Mouse (Mus musculus) liver, embryonic 12.5 days (tissue): ENCODE data around the gene Itch. TPM values are rescaled to one million over a fixed set of nuclear protein-coding genes. Genes with fewer than 3 reads are reported as not detected.

ENCODE experiments used
- ATAC-seq: fragments of 200-750 bp; cut with Nextera tagmentation; 2 replicates; pipeline ENCODE4 v1.8.0; 2017; ENCODE audit warnings: moderate number of reproducible peaks, mild to moderate bottlenecking, moderate library complexity
- H3K27ac ChIP-seq: fragments of 300-500 bp; sonication (generic); 2 replicates; pipeline ENCODE4 v1.5.1; 2016; ENCODE audit warnings: mild to moderate bottlenecking
- H3K27me3 ChIP-seq: fragments of 300-500 bp; sonication (generic); replicated peaks from 2 replicates; pipeline ENCODE4 v1.6.1; 2016; ENCODE audit warnings: mild to moderate bottlenecking, moderate library complexity
- H3K36me3 ChIP-seq: fragments of 300-500 bp; sonication (generic); 2 replicates; pipeline ENCODE4 v1.6.1; 2016; ENCODE audit warnings: mild to moderate bottlenecking, moderate library complexity
- H3K4me1 ChIP-seq: fragments of 300-500 bp; sonication (generic); 2 replicates; pipeline ENCODE4 v1.6.1; 2016
- H3K4me2 ChIP-seq: fragments of 300-500 bp; sonication (generic); 2 replicates; pipeline ENCODE4 v1.6.1; 2016; ENCODE audit warnings: mild to moderate bottlenecking, moderate library complexity
- H3K4me3 ChIP-seq: fragments of 300-500 bp; sonication (generic); 2 replicates; pipeline ENCODE4 v1.5.1; 2016; ENCODE audit warnings: mild to moderate bottlenecking, moderate library complexity
- H3K9ac ChIP-seq: fragments of 300-500 bp; sonication (generic); 2 replicates; pipeline ENCODE4 v1.6.1; 2016; ENCODE audit warnings: mild to moderate bottlenecking, moderate library complexity
- H3K9me3 ChIP-seq: fragments of 300-500 bp; sonication (generic); replicated peaks from 2 replicates; pipeline ENCODE4 v1.6.1; 2016; ENCODE audit warnings: mild to moderate bottlenecking, moderate library complexity
- WGBS: fragments of 180-500 bp; shearing (Covaris S2); methylation state at CpG from one replicate; pipeline ENCODE4 v1.1.7; 2016; ENCODE audit not compliant: insufficient replicate concordance; 5-methylcytosine and 5-hydroxymethylcytosine counted together
- polyA plus RNA-seq: library from polyadenylated mRNA; unstranded; fragments of >200 nt; fragmentation: Nextera tagmentation; extraction: Ambion mirVana; gene quantifications from 2 replicates; pipeline ENCODE4 v1.2.1, GENCODE M21; 2016

Gene Itch
- polyA plus RNA-seq, 1 experiment from 2014 or later: 25.9 TPM

DNA sequence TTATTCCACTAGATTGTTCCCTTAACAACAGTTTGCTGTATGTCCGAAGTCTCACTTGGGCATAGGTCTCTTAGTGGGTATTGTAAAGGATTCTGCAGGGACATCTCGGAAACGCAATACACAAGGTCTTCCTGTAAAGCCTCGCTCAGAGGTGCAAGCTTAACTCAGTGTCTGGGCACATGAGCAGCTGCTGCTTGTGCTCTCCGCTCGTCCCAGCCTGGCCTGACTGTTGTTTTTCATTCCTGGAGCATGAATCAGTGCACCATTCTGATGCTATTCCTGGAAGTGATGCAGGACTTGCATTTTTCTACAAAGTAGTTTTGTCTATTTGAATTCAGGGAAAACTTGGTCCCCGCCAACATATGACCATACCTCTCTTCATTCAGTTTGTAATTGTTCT, 91.4 kb downstream of the Itch start:
- Histone ChIP-seq H3K4me1 (no peaks in the 10 kb centered on the region; the same call in 1 of the 2 replicates), H3K4me3 (no peak overlapping the region), H3K27me3 (no peaks in the 10 kb centered on the region), H3K36me3 (peaks cover 66% of the 10 kb centered on the region), H3K9me3 (no peaks in the 10 kb centered on the region), H3K9ac (no peak overlapping the region), H3K4me2 (no peak overlapping the region), H3K27ac (no peak overlapping the region)
- no peak for ATAC-seq
- whole genome bisulfite sequencing: 84% methylated on average over 7 of the region's 7 CpGs

DNA sequence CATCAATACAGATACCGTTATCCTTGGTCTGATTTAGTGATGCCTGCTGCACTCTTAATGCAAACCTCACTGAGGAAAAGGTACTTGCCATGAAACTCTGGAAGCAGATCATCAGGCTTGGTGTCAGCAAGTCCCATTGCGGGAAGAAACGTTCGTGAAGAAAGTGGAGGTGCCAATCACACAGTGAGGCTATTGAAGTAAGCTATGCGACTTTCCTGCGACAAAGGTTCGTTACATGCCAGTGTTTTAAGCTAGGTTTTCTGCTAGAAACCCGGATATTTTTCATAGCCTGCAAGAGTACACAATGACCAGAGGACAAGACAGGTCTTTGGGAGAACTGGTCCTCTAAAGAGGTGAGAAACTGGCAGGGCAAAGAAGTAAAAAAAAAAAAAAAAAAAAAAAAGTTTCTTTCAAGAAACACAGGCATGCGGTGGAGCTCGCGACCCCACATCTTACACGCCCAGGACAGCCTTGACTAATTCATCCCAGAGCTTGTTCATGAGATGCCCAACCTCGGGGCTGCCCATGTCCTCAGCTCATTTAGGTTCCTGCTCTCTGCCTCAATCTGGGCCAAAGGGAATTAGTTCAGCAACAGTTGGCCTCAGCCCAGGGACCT, 102.5 kb downstream of the Itch start:
- Histone ChIP-seq H3K4me1 (peaks cover 26% of the 10 kb centered on the region), H3K27ac (peak overlapping the region; percentile 80; the same call in 1 of the 2 replicates)
- peak; percentile 80 for ATAC-seq

DNA sequence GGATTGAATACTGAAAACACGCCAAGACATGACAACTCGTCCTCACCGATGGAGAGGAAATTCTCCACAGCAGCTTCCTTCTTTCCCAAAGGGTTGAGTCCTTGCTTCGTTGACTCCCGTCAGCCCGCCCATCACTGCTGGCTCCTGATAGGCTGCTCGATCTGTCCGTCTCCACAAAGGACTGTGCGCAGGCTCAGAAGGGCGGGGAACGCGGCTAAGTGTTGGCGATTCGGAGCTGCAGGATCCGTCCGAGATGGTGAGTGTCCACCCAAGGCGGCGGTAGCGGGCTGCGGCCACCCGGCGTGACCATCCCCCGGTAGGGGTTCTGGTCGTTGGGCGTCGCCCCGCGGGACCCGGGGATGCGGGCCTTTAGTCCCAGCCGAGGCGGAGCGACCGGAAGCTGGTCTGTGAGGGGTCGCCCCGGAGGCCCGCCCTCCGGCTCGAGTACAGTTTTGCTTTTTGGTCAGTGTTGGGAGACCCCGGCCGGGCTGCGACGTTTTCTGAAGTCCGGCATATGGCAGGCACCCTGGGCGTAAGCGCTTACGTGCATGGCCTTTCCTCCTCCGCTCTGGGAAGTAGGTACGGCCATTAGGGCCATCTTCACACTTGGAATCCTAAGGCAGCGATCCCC, 103.2 kb downstream of the Itch start, which contains the start of gene Dynlrb1:
TSS of gene Dynlrb1 (plus strand) at position 172 of the 631 bp plus-strand sequence.
- peaks cover 5% of the 10 kb centered on the region; the same call in 1 of the 2 replicates for H3K36me3 ChIP-seq
- under 1% methylated on average over 50 of the region's 50 CpGs for WGBS
- ATAC-seq: peak; percentile 99
- H3K4me1 ChIP-seq: peaks cover 26% of the 10 kb centered on the region
- peak within 1 kb of the TSS; percentile 94 for H3K4me3 ChIP-seq
- no peaks in the 10 kb centered on the region for H3K9me3 ChIP-seq
- peak within 1 kb of the TSS; percentile 80 for H3K4me2 ChIP-seq
- H3K9ac ChIP-seq: peak within 1 kb of the TSS; percentile 94
- no peaks in the 10 kb centered on the region for H3K27me3 ChIP-seq
- peak within 1 kb of the TSS; percentile 80 for H3K27ac ChIP-seq

More for the DNA sequence above, 102.5 kb downstream of the Itch start:
- no peaks in the 10 kb centered on the region for H3K27me3 ChIP-seq
- whole genome bisulfite sequencing: 9% methylated on average over 13 of the region's 13 CpGs
- H3K36me3 ChIP-seq: no peaks in the 10 kb centered on the region
- H3K4me2 ChIP-seq: peak overlapping the region; percentile 80
- H3K9me3 ChIP-seq: no peaks in the 10 kb centered on the region
- peak overlapping the region; percentile 94 for H3K4me3 ChIP-seq
- peak overlapping the region; percentile 94 for H3K9ac ChIP-seq

DNA sequence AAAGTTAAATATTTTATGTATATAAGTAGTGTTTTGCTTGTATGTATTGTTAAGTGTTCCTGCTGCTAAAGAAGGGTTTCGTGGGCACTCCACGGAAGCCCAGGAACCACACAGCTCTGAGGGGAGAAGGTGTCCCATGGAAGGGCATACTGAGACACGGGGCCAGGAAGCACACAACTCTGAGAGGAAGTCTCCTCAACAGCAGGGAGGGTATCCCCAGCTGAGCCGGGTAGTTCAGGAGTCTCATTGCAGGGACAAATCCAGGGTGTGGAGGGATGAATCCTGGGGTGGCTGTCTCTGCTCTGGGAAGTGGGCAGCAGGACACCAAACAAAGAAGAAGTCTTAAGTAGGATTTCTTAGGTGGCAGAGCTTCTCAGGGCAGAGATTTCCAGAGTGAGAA, 104.0 kb downstream of the Itch start:
- H3K27me3 ChIP-seq: no peaks in the 10 kb centered on the region
- H3K4me3 ChIP-seq: peak overlapping the region; percentile 94
- peaks cover 8% of the 10 kb centered on the region; the same call in 1 of the 2 replicates for H3K36me3 ChIP-seq
- peak overlapping the region; percentile 94 for H3K9ac ChIP-seq
- H3K4me1 ChIP-seq: peaks cover 26% of the 10 kb centered on the region
- no peaks in the 10 kb centered on the region for H3K9me3 ChIP-seq
- H3K27ac ChIP-seq: peak overlapping the region; percentile 80; the same call in 1 of the 2 replicates
- 13% methylated on average over 4 of the region's 4 CpGs for WGBS
- no peak for ATAC-seq
- H3K4me2 ChIP-seq: peak overlapping the region; percentile 80

DNA sequence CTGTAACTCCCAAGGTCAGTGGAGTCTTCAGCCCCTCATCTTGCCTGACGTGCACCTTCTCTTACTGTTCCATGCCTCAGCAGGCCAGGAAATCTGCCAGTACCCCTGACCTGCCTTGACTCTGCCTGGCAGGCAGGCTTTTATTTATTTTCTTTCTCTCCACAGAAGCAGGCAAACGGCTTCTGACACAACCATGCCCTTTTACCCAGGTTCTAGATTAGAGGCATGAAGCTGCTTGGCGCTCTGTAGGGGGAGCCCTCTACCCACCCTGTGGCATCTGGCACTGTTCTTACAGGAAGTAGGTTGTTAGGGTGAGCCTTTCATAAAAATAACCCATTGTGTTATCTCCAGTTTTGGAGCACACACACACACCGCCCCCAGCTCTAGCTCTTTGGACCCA, 107.6 kb downstream of the Itch start:
- Histone ChIP-seq H3K36me3 (peaks cover 45% of the 10 kb centered on the region), H3K4me1 (peaks cover 21% of the 10 kb centered on the region), H3K27ac (no peak overlapping the region), H3K4me3 (no peak overlapping the region), H3K4me2 (no peak overlapping the region), H3K27me3 (no peaks in the 10 kb centered on the region), H3K9me3 (no peaks in the 10 kb centered on the region), H3K9ac (no peak overlapping the region)
- no peak for ATAC-seq
- 68% methylated on average over 4 of the region's 4 CpGs for WGBS

DNA sequence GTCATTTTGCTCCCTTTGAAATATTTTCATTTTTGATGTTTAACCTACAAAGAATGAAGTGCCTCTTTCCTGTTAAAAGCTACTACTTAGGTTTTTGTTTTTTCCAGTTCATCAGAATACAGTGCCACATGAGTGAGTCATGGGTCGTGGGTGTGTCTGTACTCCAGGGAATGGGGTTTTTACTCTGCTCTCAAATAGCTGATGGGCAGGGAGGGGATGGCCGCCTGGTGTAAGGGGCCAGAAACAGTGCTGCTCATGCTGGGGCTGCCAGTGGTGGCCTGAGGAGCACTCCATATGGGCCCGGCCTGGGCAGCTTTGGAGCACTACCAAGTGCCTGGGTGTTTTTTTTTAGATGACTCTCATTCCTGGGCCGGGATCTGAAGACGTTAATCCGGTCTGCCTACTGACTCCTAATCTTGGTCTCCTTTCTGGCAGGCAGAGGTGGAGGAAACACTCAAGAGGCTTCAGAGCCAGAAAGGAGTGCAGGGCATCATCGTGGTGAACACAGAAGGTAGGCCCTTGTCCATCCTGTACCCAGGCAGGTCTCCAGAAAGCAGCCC, 109.1 kb downstream of the Itch start:
- H3K27me3 ChIP-seq: no peaks in the 10 kb centered on the region
- no peak overlapping the region for H3K4me3 ChIP-seq
- H3K4me2 ChIP-seq: no peak overlapping the region
- peaks cover 57% of the 10 kb centered on the region for H3K36me3 ChIP-seq
- H3K9ac ChIP-seq: no peak overlapping the region
- no peak for ATAC-seq
- peaks cover 17% of the 10 kb centered on the region for H3K4me1 ChIP-seq
- no peaks in the 10 kb centered on the region for H3K9me3 ChIP-seq
- no peak overlapping the region for H3K27ac ChIP-seq
- WGBS: 84% methylated on average over 7 of the region's 7 CpGs

DNA sequence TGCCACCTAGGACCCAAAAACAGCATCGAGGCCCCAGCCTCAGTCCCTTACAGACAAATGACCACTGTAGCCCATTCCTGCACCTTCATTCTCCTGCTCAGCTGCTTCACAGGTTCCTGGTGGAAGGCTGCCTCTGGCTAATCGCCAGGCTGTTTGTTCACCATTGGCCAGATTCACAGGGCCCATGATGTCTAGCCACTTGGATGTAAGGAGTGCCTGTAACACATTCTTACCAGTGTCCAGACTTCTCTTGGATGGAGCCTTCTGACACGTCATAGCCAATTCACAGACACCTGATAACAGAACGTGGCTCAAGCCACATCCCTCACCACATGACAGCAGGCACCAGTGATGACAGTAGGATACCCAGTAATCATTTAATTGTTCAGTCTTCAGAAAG, 112.9 kb downstream of the Itch start:
- WGBS: 72% methylated on average over 4 of the region's 4 CpGs

DNA sequence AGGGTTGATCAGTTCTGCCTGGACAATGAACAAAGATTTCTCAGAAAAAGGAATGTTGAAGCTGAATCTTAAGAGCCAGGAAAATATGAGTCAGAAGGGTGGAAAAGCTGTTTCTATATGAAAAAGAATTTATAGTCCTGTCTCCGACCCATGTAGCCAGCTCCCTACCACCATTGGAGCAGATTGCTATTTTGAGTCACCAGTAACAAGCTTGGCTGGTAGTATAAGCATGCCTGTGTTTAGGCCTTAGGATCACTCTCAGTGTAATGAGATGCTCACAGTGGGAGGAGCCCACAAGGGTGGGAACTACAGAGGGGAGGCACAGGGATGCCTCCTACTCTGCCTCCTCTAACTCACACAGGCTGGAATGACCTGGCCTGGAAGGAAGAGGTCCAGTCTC, 114.9 kb downstream of the Itch start:
- H3K27ac ChIP-seq: no peak overlapping the region
- no peak overlapping the region for H3K4me3 ChIP-seq
- 74% methylated on average over 1 of the region's 1 CpGs for WGBS
- no peaks in the 10 kb centered on the region for H3K27me3 ChIP-seq
- peaks cover 83% of the 10 kb centered on the region for H3K36me3 ChIP-seq
- H3K4me2 ChIP-seq: no peak overlapping the region
- H3K9me3 ChIP-seq: no peaks in the 10 kb centered on the region
- no peak for ATAC-seq
- no peak overlapping the region for H3K9ac ChIP-seq
- no peaks in the 10 kb centered on the region for H3K4me1 ChIP-seq

More for the DNA sequence above, 112.9 kb downstream of the Itch start:
- H3K27me3 ChIP-seq: no peaks in the 10 kb centered on the region
- no peak for ATAC-seq
- peaks cover 94% of the 10 kb centered on the region for H3K36me3 ChIP-seq
- no peak overlapping the region for H3K4me3 ChIP-seq
- H3K4me2 ChIP-seq: no peak overlapping the region
- no peak overlapping the region for H3K9ac ChIP-seq
- no peak overlapping the region for H3K27ac ChIP-seq
- H3K4me1 ChIP-seq: no peaks in the 10 kb centered on the region
- no peaks in the 10 kb centered on the region for H3K9me3 ChIP-seq

DNA sequence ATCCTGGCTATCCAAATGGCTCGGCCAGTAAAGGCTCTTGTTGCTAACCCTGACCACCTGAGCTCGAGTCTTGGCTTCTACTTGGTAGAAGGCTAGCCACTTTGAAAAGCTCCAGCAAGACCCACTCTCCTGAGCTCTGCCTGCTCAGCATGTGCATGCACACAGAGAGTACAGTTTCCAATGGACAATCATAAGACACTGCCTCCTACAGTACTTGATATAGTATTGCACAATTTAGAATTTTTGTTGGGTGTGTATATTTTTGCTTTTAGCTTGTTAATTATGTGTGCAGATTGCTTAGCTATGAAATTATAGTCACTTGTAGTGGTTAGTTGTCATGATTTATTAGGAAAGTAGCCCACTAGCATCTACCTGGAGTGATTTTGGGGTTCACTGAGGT, 115.4 kb downstream of the Itch start:
- WGBS: 74% methylated on average over 2 of the region's 2 CpGs
- H3K36me3 ChIP-seq: peaks cover 78% of the 10 kb centered on the region
- no peak for ATAC-seq

DNA sequence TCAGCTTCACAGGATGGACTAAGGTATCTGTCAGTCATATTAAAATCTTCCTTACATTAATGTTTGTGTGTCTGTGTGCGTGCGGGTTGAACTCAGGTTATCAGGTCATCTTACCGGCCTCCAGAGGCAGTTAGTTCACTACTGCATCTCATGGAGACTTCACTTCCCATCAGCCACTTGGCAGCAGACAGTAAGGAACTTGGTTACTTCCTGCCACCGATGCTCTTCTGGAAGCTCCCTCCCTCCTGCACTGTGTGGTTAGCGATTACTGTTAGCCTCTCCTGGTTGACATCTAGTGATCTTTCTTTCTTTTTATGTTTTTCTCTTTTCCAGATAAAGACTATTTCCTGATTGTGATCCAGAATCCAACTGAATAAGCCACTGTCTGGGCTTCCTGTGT, 116.3 kb downstream of the Itch start:
- H3K9ac ChIP-seq: no peak overlapping the region
- no peak overlapping the region for H3K4me3 ChIP-seq
- WGBS: 77% methylated on average over 5 of the region's 5 CpGs
- no peak overlapping the region for H3K27ac ChIP-seq
- ATAC-seq: no peak
- H3K9me3 ChIP-seq: no peaks in the 10 kb centered on the region
- H3K36me3 ChIP-seq: peaks cover 69% of the 10 kb centered on the region
- no peak overlapping the region for H3K4me2 ChIP-seq
- H3K4me1 ChIP-seq: no peaks in the 10 kb centered on the region
- no peaks in the 10 kb centered on the region for H3K27me3 ChIP-seq

More for the DNA sequence above, 115.4 kb downstream of the Itch start:
- Histone ChIP-seq H3K9me3 (no peaks in the 10 kb centered on the region), H3K4me3 (no peak overlapping the region), H3K4me2 (no peak overlapping the region), H3K4me1 (no peaks in the 10 kb centered on the region), H3K27ac (no peak overlapping the region), H3K9ac (no peak overlapping the region), H3K27me3 (no peaks in the 10 kb centered on the region)

DNA sequence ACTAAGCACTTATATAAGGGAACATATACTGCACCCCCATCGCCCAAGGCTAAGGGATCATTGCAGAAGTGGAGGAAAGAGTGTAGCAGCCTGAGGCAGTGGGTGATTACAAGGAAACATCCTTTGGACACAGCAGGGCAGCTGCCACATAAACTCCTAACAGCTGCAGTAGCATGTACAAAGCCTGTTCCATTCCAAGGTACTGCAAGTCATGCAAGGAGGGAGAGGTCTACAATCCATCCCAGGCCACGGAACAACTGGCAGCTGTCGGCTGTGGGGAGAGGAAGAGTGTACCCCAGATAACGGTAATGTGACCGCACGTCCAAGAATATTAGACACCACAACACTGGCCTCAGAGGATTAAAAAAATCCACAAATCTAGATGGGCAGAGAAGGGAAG, 132.2 kb downstream of the Itch start:
- no peak overlapping the region for H3K4me2 ChIP-seq
- no peaks in the 10 kb centered on the region for H3K36me3 ChIP-seq
- 67% methylated on average over 6 of the region's 6 CpGs for WGBS
- no peaks in the 10 kb centered on the region for H3K9me3 ChIP-seq
- H3K27me3 ChIP-seq: no peaks in the 10 kb centered on the region
- no peak overlapping the region for H3K4me3 ChIP-seq
- no peak overlapping the region for H3K9ac ChIP-seq
- H3K4me1 ChIP-seq: no peaks in the 10 kb centered on the region
- no peak overlapping the region for H3K27ac ChIP-seq
- ATAC-seq: no peak

DNA sequence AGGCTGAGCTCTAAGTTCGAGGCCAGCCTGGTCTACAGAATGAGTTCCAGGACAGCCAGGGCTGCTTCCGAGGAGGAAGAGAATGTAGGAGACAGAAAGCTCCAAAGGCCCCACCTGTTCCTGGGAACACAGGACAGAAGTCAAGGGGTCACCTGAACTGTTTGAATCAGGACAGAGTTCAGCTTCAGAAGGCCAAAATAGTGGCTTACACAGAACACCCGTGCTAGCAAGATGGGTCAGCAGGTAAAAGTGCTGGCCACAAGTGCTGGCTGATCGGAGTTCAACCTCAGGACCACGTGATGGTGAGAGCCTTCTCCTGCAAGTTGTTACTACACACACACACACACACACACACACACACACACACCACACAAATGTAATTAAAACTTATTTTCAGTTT, 133.6 kb downstream of the Itch start:
- no peak overlapping the region for H3K4me2 ChIP-seq
- ATAC-seq: no peak

More for the DNA sequence above, 133.6 kb downstream of the Itch start:
- H3K27me3 ChIP-seq: no peaks in the 10 kb centered on the region
- H3K36me3 ChIP-seq: no peaks in the 10 kb centered on the region
- H3K9ac ChIP-seq: no peak overlapping the region
- 67% methylated on average over 5 of the region's 5 CpGs for WGBS
- no peaks in the 10 kb centered on the region for H3K4me1 ChIP-seq
- H3K4me3 ChIP-seq: no peak overlapping the region
- H3K27ac ChIP-seq: no peak overlapping the region
- H3K9me3 ChIP-seq: no peaks in the 10 kb centered on the region
